Mouse (Mus musculus) hindbrain, embryonic 12.5 days (tissue): ENCODE data around the gene Atg9b. TPM values are rescaled to one million over a fixed set of nuclear protein-coding genes. Genes with fewer than 3 reads are reported as not detected.
A peak's percentile ranks its signal among the peaks of the same experiment; 100 is the strongest.

Experiments used
- ATAC-seq: fragments of 200-750 bp; cut with Nextera tagmentation; 2 replicates; pipeline ENCODE4 v1.8.0; 2017; ENCODE audit warnings: moderate TSS enrichment; ENCODE audit not compliant: low FRiP score
- H3K27ac ChIP-seq: fragments of 300-500 bp; sonication (generic); 2 replicates; pipeline ENCODE4 v1.5.1; 2016; ENCODE audit warnings: mild to moderate bottlenecking
- H3K27me3 ChIP-seq: fragments of 300-500 bp; sonication (generic); 2 replicates; pipeline ENCODE4 v1.6.1; 2016; ENCODE audit warnings: mild to moderate bottlenecking
- H3K36me3 ChIP-seq: fragments of 300-500 bp; sonication (generic); 2 replicates; pipeline ENCODE4 v1.6.1; 2016; ENCODE audit warnings: mild to moderate bottlenecking
- H3K4me1 ChIP-seq: fragments of 300-500 bp; sonication (generic); 2 replicates; pipeline ENCODE4 v1.6.1; 2016
- H3K4me2 ChIP-seq: fragments of 300-500 bp; sonication (generic); replicated peaks from 2 replicates; pipeline ENCODE4 v1.6.1; 2016; ENCODE audit warnings: mild to moderate bottlenecking
- H3K4me3 ChIP-seq: fragments of 300-500 bp; sonication (generic); 2 replicates; pipeline ENCODE4 v1.5.1; 2016; ENCODE audit warnings: mild to moderate bottlenecking
- H3K9ac ChIP-seq: fragments of 300-500 bp; sonication (generic); 2 replicates; pipeline ENCODE4 v1.6.1; 2016; ENCODE audit warnings: mild to moderate bottlenecking, moderate library complexity
- H3K9me3 ChIP-seq: fragments of 300-500 bp; sonication (generic); replicated peaks from 2 replicates; pipeline ENCODE4 v1.6.1; 2016; ENCODE audit warnings: mild to moderate bottlenecking
- WGBS: fragments of 180-500 bp; shearing (Covaris S2); methylation state at CpG from one replicate; pipeline ENCODE4 v1.1.7; 2016; 5-methylcytosine and 5-hydroxymethylcytosine counted together
- polyA plus RNA-seq: library from polyadenylated mRNA; unstranded; fragments of >200 nt; fragmentation: Nextera tagmentation; extraction: Ambion mirVana; gene quantifications from 2 replicates; pipeline ENCODE4 v1.2.1, GENCODE M21; 2016

Atg9b gene
- polyA plus RNA-seq, 1 experiment from 2014 or later: 0.46 TPM

DNA sequence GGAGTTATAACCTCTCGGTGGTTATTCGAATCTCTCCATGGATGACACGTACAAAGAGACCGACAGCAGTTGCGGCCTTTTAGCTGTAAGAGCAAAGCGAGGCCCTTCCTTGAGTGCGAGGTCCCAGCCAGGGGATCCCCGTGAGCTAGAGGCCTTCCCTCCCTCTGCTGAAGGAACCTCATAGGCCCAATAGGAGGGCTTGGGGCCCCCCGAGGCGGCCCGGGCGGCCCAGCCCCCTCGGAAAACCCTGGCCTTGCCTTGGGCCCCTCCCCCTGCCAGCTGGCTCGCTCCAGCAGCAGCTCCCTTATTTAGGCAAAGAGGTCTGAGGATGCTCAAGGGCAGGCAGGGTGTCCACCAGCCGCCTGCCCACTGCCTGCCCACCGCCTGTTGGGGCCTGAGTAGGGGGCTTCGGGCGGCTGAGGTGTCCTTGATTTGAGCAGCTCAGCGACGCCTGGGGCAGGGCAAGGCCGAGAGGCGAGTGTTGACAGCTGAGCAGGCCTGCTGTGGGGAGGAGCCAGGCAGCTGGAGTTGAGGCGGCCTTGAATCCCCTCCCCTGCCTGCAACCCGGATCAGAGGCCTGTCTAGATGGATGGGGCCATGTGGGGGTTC, 39.6 kb downstream of the Atg9b start:
- no peaks in the 10 kb centered on the region for H3K36me3 ChIP-seq
- peak overlapping the region; percentile 98 for H3K27ac ChIP-seq
- H3K4me3 ChIP-seq: peak overlapping the region; percentile 53
- under 1% methylated on average over 22 of the region's 24 CpGs for WGBS
- peaks cover 24% of the 10 kb centered on the region for H3K27me3 ChIP-seq
- peak overlapping the region; percentile 60 for H3K9ac ChIP-seq
- H3K4me2 ChIP-seq: peak overlapping the region; percentile 98
- ATAC-seq: peak; percentile 51
- H3K9me3 ChIP-seq: no peaks in the 10 kb centered on the region
- peaks cover 64% of the 10 kb centered on the region for H3K4me1 ChIP-seq

GRCm38 (mm10) chr5:24351701-24352171, 40.2 kb downstream of the Atg9b start:
- Histone ChIP-seq H3K27me3 (peaks cover 28% of the 10 kb centered on the region), H3K9ac (peak overlapping the region; percentile 79), H3K4me2 (peak overlapping the region; percentile 98), H3K4me3 (peak overlapping the region; percentile 53), H3K27ac (peak overlapping the region; percentile 98), H3K36me3 (no peaks in the 10 kb centered on the region), H3K4me1 (peaks cover 66% of the 10 kb centered on the region), H3K9me3 (no peaks in the 10 kb centered on the region)
- ATAC-seq: peak; percentile 82
- WGBS: under 1% methylated on average over 35 of the region's 41 CpGs

GRCm38 (mm10) chr5:24351278-24351677, 40.7 kb downstream of the Atg9b start, which contains the start of gene Kcnh2:
TSS of gene Kcnh2 (minus strand) at chr5:24351604.
- peaks cover 28% of the 10 kb centered on the region for H3K27me3 ChIP-seq
- under 1% methylated on average over 51 of the region's 53 CpGs for WGBS
- ATAC-seq: peak; percentile 46
- peak within 1 kb of the TSS; percentile 98 for H3K27ac ChIP-seq
- peaks cover 66% of the 10 kb centered on the region for H3K4me1 ChIP-seq
- peak within 1 kb of the TSS; percentile 98 for H3K4me2 ChIP-seq
- H3K36me3 ChIP-seq: no peaks in the 10 kb centered on the region
- H3K9ac ChIP-seq: peak within 1 kb of the TSS; percentile 79
- H3K4me3 ChIP-seq: peak within 1 kb of the TSS; percentile 53
- no peaks in the 10 kb centered on the region for H3K9me3 ChIP-seq

GRCm38 (mm10) chr5:24350531-24351250, 41.3 kb downstream of the Atg9b start:
- ATAC-seq: no peak; the same call in 1 of the 2 replicates

GRCm38 (mm10) chr5:24350073-24350472, 41.9 kb downstream of the Atg9b start:
- Histone ChIP-seq H3K27me3 (peaks cover 28% of the 10 kb centered on the region), H3K9me3 (no peaks in the 10 kb centered on the region), H3K36me3 (no peaks in the 10 kb centered on the region), H3K4me3 (peak overlapping the region; percentile 53), H3K9ac (peak overlapping the region; percentile 79), H3K27ac (peak overlapping the region; percentile 12; the same call in 1 of the 2 replicates), H3K4me2 (peak overlapping the region; percentile 98), H3K4me1 (peaks cover 72% of the 10 kb centered on the region)
- WGBS: 50% methylated on average over 3 of the region's 3 CpGs
- ATAC-seq: no peak

More at GRCm38 (mm10) chr5:24350531-24351250, 41.3 kb downstream of the Atg9b start:
- peak overlapping the region; percentile 98 for H3K27ac ChIP-seq
- H3K4me2 ChIP-seq: peak overlapping the region; percentile 98
- peak overlapping the region; percentile 79 for H3K9ac ChIP-seq
- 36% methylated on average over 13 of the region's 15 CpGs for WGBS
- H3K9me3 ChIP-seq: no peaks in the 10 kb centered on the region
- peaks cover 28% of the 10 kb centered on the region for H3K27me3 ChIP-seq
- H3K36me3 ChIP-seq: no peaks in the 10 kb centered on the region
- H3K4me1 ChIP-seq: peaks cover 66% of the 10 kb centered on the region
- H3K4me3 ChIP-seq: peak overlapping the region; percentile 53

DNA sequence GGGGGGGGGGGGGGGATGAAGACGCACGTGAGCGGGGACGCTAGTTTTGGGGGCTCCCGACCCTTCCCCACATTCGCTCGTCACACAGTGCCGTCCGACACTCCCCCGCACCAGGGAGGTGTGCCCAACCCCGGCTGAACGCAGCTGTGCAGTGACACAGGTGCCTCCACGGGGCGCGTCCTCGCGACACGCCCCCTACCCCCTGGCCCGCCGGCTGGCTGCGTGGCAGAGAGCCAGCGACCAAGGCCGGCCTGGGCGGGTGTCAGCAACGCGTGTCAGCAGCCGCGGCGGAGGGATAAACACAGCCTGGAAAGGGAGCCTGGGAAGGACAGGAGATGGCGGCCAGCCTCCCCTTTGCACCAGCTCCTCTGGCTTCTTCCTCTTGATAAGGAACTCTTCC, 43.4 kb downstream of the Atg9b start:
- 1% methylated on average over 27 of the region's 30 CpGs for WGBS

GRCm38 (mm10) chr5:24348128-24348527, 43.8 kb downstream of the Atg9b start:
- H3K4me1 ChIP-seq: peaks cover 79% of the 10 kb centered on the region

More for the DNA sequence above, 43.4 kb downstream of the Atg9b start:
- no peak for ATAC-seq
- no peaks in the 10 kb centered on the region for H3K36me3 ChIP-seq
- peaks cover 79% of the 10 kb centered on the region for H3K4me1 ChIP-seq
- H3K27me3 ChIP-seq: peaks cover 26% of the 10 kb centered on the region
- no peaks in the 10 kb centered on the region for H3K9me3 ChIP-seq
- H3K9ac ChIP-seq: peak overlapping the region; percentile 76
- peak overlapping the region; percentile 48 for H3K4me3 ChIP-seq
- peak overlapping the region; percentile 60 for H3K27ac ChIP-seq
- H3K4me2 ChIP-seq: peak overlapping the region; percentile 98

DNA sequence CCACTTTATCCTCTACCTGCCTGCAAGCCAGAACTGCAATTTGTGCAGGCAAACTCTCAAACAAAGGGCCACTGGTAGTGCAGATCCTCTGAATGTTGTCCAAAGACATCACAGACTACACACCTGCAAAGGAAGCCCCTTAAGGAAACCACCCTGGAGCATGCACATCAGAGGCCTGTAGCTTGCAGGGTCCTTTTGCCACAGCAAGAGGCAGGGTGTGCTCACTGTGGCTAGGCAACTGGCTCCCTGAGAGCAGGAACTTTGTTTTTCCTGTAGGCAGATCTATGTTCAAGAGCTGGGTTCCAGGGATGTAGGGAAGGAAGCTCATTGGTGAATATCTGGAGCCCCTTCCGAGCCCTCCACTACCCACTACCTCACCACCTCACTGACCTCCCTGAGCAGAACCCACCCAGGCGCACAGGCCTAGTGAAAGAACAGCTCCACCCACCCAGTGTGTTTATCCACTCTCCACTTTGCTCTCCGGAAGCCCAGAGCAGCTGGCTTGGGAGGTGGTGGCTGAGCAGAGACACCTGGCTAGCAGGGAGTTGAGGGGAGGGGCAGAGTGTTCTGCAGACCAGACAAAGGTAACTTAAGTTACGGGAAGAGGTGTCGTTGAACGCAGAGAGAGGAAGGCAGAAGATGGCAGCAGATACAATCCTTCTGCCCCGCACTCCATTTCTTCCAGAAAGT, 44.6 kb downstream of the Atg9b start:
- Histone ChIP-seq H3K9ac (peak overlapping the region; percentile 27; the same call in 1 of the 2 replicates), H3K9me3 (no peaks in the 10 kb centered on the region), H3K4me2 (peak overlapping the region; percentile 98), H3K36me3 (no peaks in the 10 kb centered on the region), H3K27me3 (peaks cover 26% of the 10 kb centered on the region), H3K4me3 (peak overlapping the region; percentile 48; the same call in 1 of the 2 replicates), H3K27ac (0 out of 2 replicates have a peak overlapping the region, but pooled peaks have one; percentile 17), H3K4me1 (peaks cover 79% of the 10 kb centered on the region)
- ATAC-seq: no peak
- 54% methylated on average over 7 of the region's 7 CpGs for WGBS

More at GRCm38 (mm10) chr5:24348128-24348527, 43.8 kb downstream of the Atg9b start:
- no peaks in the 10 kb centered on the region for H3K9me3 ChIP-seq
- H3K4me2 ChIP-seq: peak overlapping the region; percentile 98
- peak overlapping the region; percentile 76 for H3K9ac ChIP-seq
- H3K27ac ChIP-seq: peak overlapping the region; percentile 60
- no peak for ATAC-seq
- peaks cover 26% of the 10 kb centered on the region for H3K27me3 ChIP-seq
- H3K36me3 ChIP-seq: no peaks in the 10 kb centered on the region
- WGBS: under 1% methylated on average over 40 of the region's 41 CpGs
- peak overlapping the region; percentile 48 for H3K4me3 ChIP-seq

DNA sequence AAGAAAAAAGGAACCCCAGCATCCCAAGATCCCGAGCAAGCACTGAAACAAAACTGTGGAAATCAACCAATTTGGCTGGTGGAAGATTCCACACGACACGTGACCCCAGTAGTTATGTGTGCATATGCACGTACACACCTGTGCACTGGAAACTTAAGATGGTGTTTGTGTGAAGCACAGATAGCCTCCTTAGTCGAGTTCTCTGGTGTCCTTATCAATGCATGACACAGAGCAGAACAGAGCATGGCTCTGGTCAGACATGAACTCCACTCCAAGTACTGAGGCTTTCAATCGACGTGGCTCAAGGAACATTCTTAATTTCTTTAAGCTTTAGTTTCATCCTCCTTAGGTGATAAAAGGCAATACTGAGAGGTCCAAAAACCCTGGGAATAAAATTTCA, 45.6 kb downstream of the Atg9b start:
- 87% methylated on average over 7 of the region's 7 CpGs for WGBS
- no peak for ATAC-seq
- H3K4me1 ChIP-seq: peaks cover 83% of the 10 kb centered on the region
- H3K9me3 ChIP-seq: no peaks in the 10 kb centered on the region
- no peaks in the 10 kb centered on the region for H3K36me3 ChIP-seq
- H3K27me3 ChIP-seq: peaks cover 26% of the 10 kb centered on the region
- H3K9ac ChIP-seq: no peak overlapping the region
- no peak overlapping the region for H3K4me3 ChIP-seq
- no peak overlapping the region for H3K4me2 ChIP-seq
- H3K27ac ChIP-seq: no peak overlapping the region

- ATAC-seq: peak; percentile 58
- no peak overlapping the region for H3K4me3 ChIP-seq
Measured at GRCm38 (mm10) chr5:24344477-24345051, 47.4 kb downstream of the Atg9b start.

DNA sequence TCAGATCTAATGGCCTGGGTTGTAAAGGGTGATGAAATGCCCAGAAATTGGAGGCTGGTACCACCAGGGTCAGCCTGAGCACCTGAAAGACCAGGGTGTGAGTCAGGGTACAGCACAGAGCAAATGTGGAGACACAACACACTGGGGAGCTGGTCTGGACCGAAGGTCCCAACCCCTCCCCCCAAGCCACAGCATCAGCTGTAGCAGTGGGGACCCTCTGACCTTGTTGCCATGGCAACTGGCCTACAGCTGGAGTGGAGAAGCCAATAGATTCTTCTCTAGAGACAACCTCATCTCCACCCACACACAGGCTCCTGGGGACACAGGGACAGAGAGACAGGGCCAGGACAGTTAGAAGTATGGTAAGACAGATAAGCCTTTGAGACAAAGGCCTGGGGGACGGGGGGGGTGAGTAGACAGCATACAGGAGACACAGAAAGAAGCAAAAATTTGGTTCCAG, 47.9 kb downstream of the Atg9b start:
- no peaks in the 10 kb centered on the region for H3K36me3 ChIP-seq
- no peaks in the 10 kb centered on the region for H3K9me3 ChIP-seq
- 3% methylated on average over 2 of the region's 2 CpGs for WGBS
- peak overlapping the region; percentile 97 for H3K27ac ChIP-seq
- peaks cover 10% of the 10 kb centered on the region; the same call in 1 of the 2 replicates for H3K27me3 ChIP-seq
- H3K9ac ChIP-seq: peak overlapping the region; percentile 45
- H3K4me3 ChIP-seq: no peak overlapping the region
- H3K4me1 ChIP-seq: peaks cover 64% of the 10 kb centered on the region
- peak overlapping the region; percentile 26 for H3K4me2 ChIP-seq
- peak; percentile 68 for ATAC-seq

More at GRCm38 (mm10) chr5:24344477-24345051, 47.4 kb downstream of the Atg9b start:
- 16% methylated on average over 11 of the region's 12 CpGs for WGBS
- peaks cover 70% of the 10 kb centered on the region for H3K4me1 ChIP-seq
- peak overlapping the region; percentile 26 for H3K4me2 ChIP-seq
- peak overlapping the region; percentile 45 for H3K9ac ChIP-seq
- no peaks in the 10 kb centered on the region for H3K36me3 ChIP-seq
- no peaks in the 10 kb centered on the region for H3K9me3 ChIP-seq
- H3K27ac ChIP-seq: peak overlapping the region; percentile 97
- H3K27me3 ChIP-seq: peaks cover 16% of the 10 kb centered on the region
